Mouse (Mus musculus) mouse embryonic stem cell (cell line): ENCODE data around the gene Crtc1.

Experiments used
- in situ Hi-C, 2 experiments: fragments of 300-500 bp; cut with MboI; formaldehyde crosslinking; loops; 1 replicate in 1 of 2; 3 replicates in 1 of 2; pipeline ENCODE4 v1.14.3; 2019 to 2020; ENCODE audit warnings: low sequenced_read_pairs in 2 of 2, low pct_unique_long_range_greater_than_20kb in 1 of 2, mixed read lengths in 1 of 2; ENCODE audit not compliant: unreplicated experiment in 1 of 2

Crtc1 gene

GRCm38 (mm10) chr8:70370476-70370875 lies 68.9 kb downstream of the Crtc1 start:
- in situ Hi-C loops, result no loop called here

GRCm38 (mm10) chr8:70366588-70366987 lies 72.8 kb downstream of the Crtc1 start:
- in situ Hi-C loops, result no loop called here

- in situ Hi-C loops, result no loop called here
Observed at GRCm38 (mm10) chr8:70364066-70364465, 75.3 kb downstream of the Crtc1 start.

- in situ Hi-C loops, result no loop called here
Observed at GRCm38 (mm10) chr8:70361484-70362032, 77.8 kb downstream of the Crtc1 start.

- in situ Hi-C loops, result no loop called here
Observed at GRCm38 (mm10) chr8:70360769-70361168, 78.6 kb downstream of the Crtc1 start.

- in situ Hi-C loops, result no loop called here
Observed at GRCm38 (mm10) chr8:70359411-70359810, 80.0 kb downstream of the Crtc1 start.

- in situ Hi-C loops, result no loop called here
Observed at GRCm38 (mm10) chr8:70356111-70356510, 83.3 kb downstream of the Crtc1 start.

GRCm38 (mm10) chr8:70354004-70354403 lies 85.4 kb downstream of the Crtc1 start:
- in situ Hi-C loops, result no loop called here

GRCm38 (mm10) chr8:70353194-70353817 lies 86.1 kb downstream of the Crtc1 start, which contains the start of gene Upf1:
TSS of gene Upf1 (minus strand) at chr8:70353278.
- in situ Hi-C loops, result no loop called here

GRCm38 (mm10) chr8:70352657-70353151 lies 86.7 kb downstream of the Crtc1 start:
- in situ Hi-C loops, result no loop called here

GRCm38 (mm10) chr8:70352000-70352384 lies 87.4 kb downstream of the Crtc1 start:
- in situ Hi-C loops, result no loop called here

GRCm38 (mm10) chr8:70351035-70351999 lies 88.1 kb downstream of the Crtc1 start:
- in situ Hi-C loops, result no loop called here

- in situ Hi-C loops, result no loop called here
Observed at GRCm38 (mm10) chr8:70347860-70348420, 91.4 kb downstream of the Crtc1 start.

- in situ Hi-C loops, result no loop called here
Observed at GRCm38 (mm10) chr8:70347443-70347842, 91.9 kb downstream of the Crtc1 start.

GRCm38 (mm10) chr8:70344279-70344678 lies 95.1 kb downstream of the Crtc1 start:
- in situ Hi-C loops, result no loop called here

GRCm38 (mm10) chr8:70343696-70344095 lies 95.7 kb downstream of the Crtc1 start:
- in situ Hi-C loops, result no loop called here

GRCm38 (mm10) chr8:70343076-70343475 lies 96.3 kb downstream of the Crtc1 start:
- in situ Hi-C loops, result no loop called here

- in situ Hi-C loops, result no loop called here
Observed at GRCm38 (mm10) chr8:70342007-70342406, 97.4 kb downstream of the Crtc1 start.

- in situ Hi-C loops, result no loop called here
Observed at GRCm38 (mm10) chr8:70340659-70341058, 98.7 kb downstream of the Crtc1 start.
